Mouse (Mus musculus) midbrain, embryonic 10.5 days (tissue): ENCODE measurements at regions not wholly inside any gene's neighbourhood (a gene's known extent, or its start where the extent isn't known, plus 50 kb on each side); places are given as distances from the start of the nearest gene placed in this dataset.
A peak's percentile ranks its signal among the peaks of the same experiment; 100 is the strongest.

Source experiments
- DNase-seq: peaks from one replicate; pipeline ENCODE4 v3.0.0-alpha.2; 2017; ENCODE audit warnings: low spot score
- H3K27ac ChIP-seq: fragments of 300-500 bp; sonication (generic); replicated peaks from 2 replicates; pipeline ENCODE4 v1.5.1; 2016; ENCODE audit warnings: mild to moderate bottlenecking
- H3K27me3 ChIP-seq: fragments of 300-500 bp; sonication (generic); 2 replicates; pipeline ENCODE4 v1.6.1; 2016; ENCODE audit warnings: low read depth, mild to moderate bottlenecking; ENCODE audit not compliant: poor library complexity, severe bottlenecking
- H3K36me3 ChIP-seq: fragments of 300-500 bp; sonication (generic); 2 replicates; pipeline ENCODE4 v1.6.1; 2016; ENCODE audit warnings: mild to moderate bottlenecking, moderate library complexity
- H3K4me1 ChIP-seq: fragments of 300-500 bp; sonication (generic); 2 replicates; pipeline ENCODE4 v1.6.1; 2016
- H3K4me3 ChIP-seq: fragments of 300-500 bp; sonication (generic); 2 replicates; pipeline ENCODE4 v1.5.1; 2016; ENCODE audit warnings: mild to moderate bottlenecking, moderate library complexity
- H3K9me3 ChIP-seq: fragments of 300-500 bp; sonication (generic); replicated peaks from 2 replicates; pipeline ENCODE4 v1.6.1; 2016; ENCODE audit warnings: mild to moderate bottlenecking
- WGBS: fragments of 180-500 bp; shearing (Covaris S2); methylation state at CpG from one replicate; pipeline ENCODE4 v1.1.7; 2016; 5-methylcytosine and 5-hydroxymethylcytosine counted together

- H3K9me3 ChIP-seq, result no peaks in the 10 kb centered on the region
- peaks cover 16% of the 10 kb centered on the region for H3K4me1 ChIP-seq
- H3K36me3 ChIP-seq, result no peaks in the 10 kb centered on the region
- no peak overlapping the region for H3K4me3 ChIP-seq
- no peaks in the 10 kb centered on the region for H3K27me3 ChIP-seq
- WGBS, result 89% methylated on average over 8 of the region's 8 CpGs
- H3K27ac ChIP-seq, result no peak overlapping the region
- DNase-seq, result no peak
Observed at GRCm38 (mm10) chr9:31563541-31563940, 99.3 kb upstream of the Tmem45b start.

GRCm38 (mm10) chr9:31560226-31560556 lies 95.9 kb upstream of the Tmem45b start:
- Histone ChIP-seq H3K4me3 (no peak overlapping the region), H3K27me3 (no peaks in the 10 kb centered on the region), H3K4me1 (peaks cover 4% of the 10 kb centered on the region; the same call in 1 of the 2 replicates), H3K9me3 (no peaks in the 10 kb centered on the region), H3K36me3 (no peaks in the 10 kb centered on the region), H3K27ac (no peak overlapping the region)
- 86% methylated on average over 3 of the region's 3 CpGs for WGBS
- no peak for DNase-seq

GRCm38 (mm10) chr9:31559506-31560225 lies 95.4 kb upstream of the Tmem45b start:
- H3K27ac ChIP-seq, result peak overlapping the region; percentile 46
- H3K4me3 ChIP-seq, result peak overlapping the region; percentile 41
- H3K27me3 ChIP-seq, result no peaks in the 10 kb centered on the region
- H3K9me3 ChIP-seq, result no peaks in the 10 kb centered on the region
- 37% methylated on average over 18 of the region's 18 CpGs for WGBS
- peak; percentile 75 for DNase-seq
- no peaks in the 10 kb centered on the region for H3K36me3 ChIP-seq
- H3K4me1 ChIP-seq, result peaks cover 4% of the 10 kb centered on the region; the same call in 1 of the 2 replicates

GRCm38 (mm10) chr9:31543691-31544052 lies 79.4 kb upstream of the Tmem45b start:
- Histone ChIP-seq H3K4me3 (no peak overlapping the region), H3K4me1 (no peaks in the 10 kb centered on the region), H3K36me3 (no peaks in the 10 kb centered on the region), H3K27ac (no peak overlapping the region), H3K9me3 (no peaks in the 10 kb centered on the region), H3K27me3 (no peaks in the 10 kb centered on the region)
- DNase-seq, result no peak
- WGBS, result 77% methylated on average over 6 of the region's 6 CpGs

GRCm38 (mm10) chr9:31542909-31543690 lies 78.8 kb upstream of the Tmem45b start:
- Histone ChIP-seq H3K9me3 (no peaks in the 10 kb centered on the region), H3K36me3 (no peaks in the 10 kb centered on the region), H3K4me1 (no peaks in the 10 kb centered on the region), H3K27ac (no peak overlapping the region), H3K4me3 (no peak overlapping the region), H3K27me3 (no peaks in the 10 kb centered on the region)
- 13% methylated on average over 13 of the region's 13 CpGs for WGBS
- DNase-seq, result peak; percentile 83

GRCm38 (mm10) chr9:31541615-31542191 lies 77.4 kb upstream of the Tmem45b start:
- 77% methylated on average over 5 of the region's 5 CpGs for WGBS

GRCm38 (mm10) chr9:31538458-31539210 lies 74.4 kb upstream of the Tmem45b start:
- Histone ChIP-seq H3K4me1 (no peaks in the 10 kb centered on the region), H3K36me3 (no peaks in the 10 kb centered on the region), H3K9me3 (no peaks in the 10 kb centered on the region), H3K27ac (no peak overlapping the region), H3K4me3 (no peak overlapping the region), H3K27me3 (no peaks in the 10 kb centered on the region)
- 86% methylated on average over 11 of the region's 11 CpGs for WGBS
- DNase-seq, result no peak

More at GRCm38 (mm10) chr9:31541615-31542191, 77.4 kb upstream of the Tmem45b start:
- Histone ChIP-seq H3K27ac (no peak overlapping the region), H3K27me3 (no peaks in the 10 kb centered on the region), H3K4me3 (no peak overlapping the region), H3K4me1 (no peaks in the 10 kb centered on the region), H3K9me3 (no peaks in the 10 kb centered on the region), H3K36me3 (no peaks in the 10 kb centered on the region)
- DNase-seq, result no peak

- Histone ChIP-seq H3K27ac (no peak overlapping the region), H3K27me3 (no peaks in the 10 kb centered on the region), H3K9me3 (no peaks in the 10 kb centered on the region), H3K4me1 (no peaks in the 10 kb centered on the region), H3K36me3 (no peaks in the 10 kb centered on the region), H3K4me3 (no peak overlapping the region)
- WGBS, result 76% methylated on average over 6 of the region's 6 CpGs
- no peak for DNase-seq
Observed at GRCm38 (mm10) chr9:31529021-31529420, 64.8 kb upstream of the Tmem45b start.

GRCm38 (mm10) chr9:31527216-31527615 lies 63.0 kb upstream of the Tmem45b start:
- Histone ChIP-seq H3K27me3 (no peaks in the 10 kb centered on the region), H3K4me1 (no peaks in the 10 kb centered on the region), H3K36me3 (no peaks in the 10 kb centered on the region), H3K9me3 (no peaks in the 10 kb centered on the region), H3K4me3 (no peak overlapping the region), H3K27ac (no peak overlapping the region)
- no peak for DNase-seq
- 92% methylated on average over 2 of the region's 2 CpGs for WGBS
